In genomic region chr5:31873328-31873727, GRCm38 (mm10) we compare ENCODE assay signal across 22 mouse cellular contexts.
DNase-seq lines count a peak whose midpoint lies in the region; ATAC-seq and TF ChIP-seq lines count a peak whose summit lies in the region.
"Had no signal": no experiment of that assay in that cellular context is flagged by ENCODE, and none has a peak within 500 bp of the region (broad histone marks: within the 10 kb centered on the region; RNA-seq: fewer than 3 reads in every experiment).

No protein-coding gene starts in this region.

- TF ChIP-seq CTCF in kidney, postnatal 0 days (IDR thresholded peaks at IDR 0.05; ENCODE audit: low read depth), result no peak

- H3K9me3 ChIP-seq in kidney, postnatal 0 days (replicated peaks; ENCODE audit: low read length), result no peaks in the 10 kb centered on the region
- H3K9me3 ChIP-seq in kidney, embryonic 14.5 days (ENCODE audit: control insufficient read depth, low read length), result no peaks in the 10 kb centered on the region
- H3K9me3 ChIP-seq: embryonic facial prominence, embryonic 13.5 days; embryonic facial prominence, embryonic 15.5 days; forebrain, embryonic 10.5 days; forebrain, embryonic 12.5 days had no signal

- H3K27me3 ChIP-seq in kidney, postnatal 0 days (ENCODE audit: insufficient read depth, low read length), result no peaks in the 10 kb centered on the region
- H3K27me3 ChIP-seq in kidney, embryonic 14.5 days (ENCODE audit: control insufficient read depth, insufficient read depth, low read length), result no peaks in the 10 kb centered on the region
- H3K27me3 ChIP-seq: embryonic facial prominence, embryonic 13.5 days; embryonic facial prominence, embryonic 15.5 days; forebrain, embryonic 12.5 days had no signal

- H3K4me1 ChIP-seq in kidney, postnatal 0 days (replicated peaks; ENCODE audit: insufficient read depth, low read length), result no peaks in the 10 kb centered on the region
- no peaks in the 10 kb centered on the region for H3K4me1 ChIP-seq in kidney, embryonic 14.5 days (ENCODE audit: control insufficient read depth, insufficient read depth, low read length)
- H3K4me1 ChIP-seq: forebrain, embryonic 10.5 days; forebrain, embryonic 12.5 days had no signal

- H3K4me3 ChIP-seq in kidney, postnatal 0 days (replicated peaks; ENCODE audit: low read depth, low read length), result no peak overlapping the region
- no peak overlapping the region for H3K4me3 ChIP-seq in kidney, embryonic 14.5 days (ENCODE audit: low read length)
- H3K4me3 ChIP-seq: embryonic facial prominence, embryonic 13.5 days; embryonic facial prominence, embryonic 15.5 days; erythroblast, embryonic 14.5 days; forebrain, embryonic 10.5 days; forebrain, embryonic 12.5 days had no signal

- H3K36me3 ChIP-seq in kidney, postnatal 0 days (ENCODE audit: insufficient read depth, low read length), result no peaks in the 10 kb centered on the region
- no peaks in the 10 kb centered on the region for H3K36me3 ChIP-seq in kidney, embryonic 14.5 days (ENCODE audit: control insufficient read depth, insufficient read depth, low read length)
- H3K36me3 ChIP-seq: embryonic facial prominence, embryonic 13.5 days; embryonic facial prominence, embryonic 15.5 days; forebrain, embryonic 10.5 days; forebrain, embryonic 12.5 days had no signal

- 85% methylated on average over 2 of the region's 2 CpGs for WGBS in kidney, postnatal 0 days
- 93% methylated on average over 2 of the region's 2 CpGs for WGBS in kidney, embryonic 14.5 days

- no peak overlapping the region for H3K27ac ChIP-seq in kidney, postnatal 0 days
- H3K27ac ChIP-seq in kidney, embryonic 14.5 days (ENCODE audit: low read depth, low read length), result no peak overlapping the region
- H3K27ac ChIP-seq: embryonic facial prominence, embryonic 13.5 days; embryonic facial prominence, embryonic 15.5 days; forebrain, embryonic 10.5 days; forebrain, embryonic 12.5 days had no signal

- peak; percentile 72; the same call in 1 of the 2 replicates for ATAC-seq in kidney, postnatal 0 days (replicated peaks; ENCODE audit: low FRiP score, low read depth)
- ATAC-seq in kidney, embryonic 14.5 days (ENCODE audit: low FRiP score, low TSS enrichment), result no peak
- ATAC-seq: forebrain, embryonic 14.5 days had no signal

- peak; percentile 50 for DNase-seq in kidney, adult 9 months
- DNase-seq in kidney, postnatal 10 days, result no peak
- no peak for DNase-seq in kidney, postnatal 0 days (ENCODE audit: low spot score)
- DNase-seq in kidney, postnatal 36 days, result peak; percentile 34 to 47
- DNase-seq in kidney, adult 18-20 months, result no peak
- DNase-seq: adrenal gland, adult 2 months; adrenal gland, postnatal 10 days; adrenal gland, postnatal 25 days; cerebellum, adult 11 months; cerebellum, adult 18-20 months; cerebellum, adult 8-10 months; cerebellum, adult 9-11 months; cerebellum, postnatal 14 days; cerebellum, postnatal 36 days; embryo, embryonic 11 days had no signal

- no peak overlapping the region for H3K9ac ChIP-seq in kidney, postnatal 0 days (ENCODE audit: low read depth, low read length)
- H3K9ac ChIP-seq in kidney, embryonic 14.5 days (ENCODE audit: low read depth, low read length), result no peak overlapping the region
- H3K9ac ChIP-seq: embryonic facial prominence, embryonic 13.5 days; embryonic facial prominence, embryonic 15.5 days; forebrain, embryonic 12.5 days had no signal

- no peak overlapping the region for H3K4me2 ChIP-seq in kidney, postnatal 0 days (ENCODE audit: low read length)
- no peak overlapping the region for H3K4me2 ChIP-seq in kidney, embryonic 14.5 days (replicated peaks; ENCODE audit: low read depth, low read length)
- H3K4me2 ChIP-seq: embryonic facial prominence, embryonic 13.5 days; embryonic facial prominence, embryonic 15.5 days; forebrain, embryonic 12.5 days had no signal

Comparison
In these comparisons a context has a peak if more than half of its experiments do, and no peak if none do; other contexts are left out.
1. DNase-seq: peak in kidney, adult 9 months (single experiment) and kidney, postnatal 36 days (2 of 2); none in kidney, postnatal 10 days (single experiment), kidney, postnatal 0 days (single experiment) and kidney, adult 18-20 months (single experiment).